Mouse (Mus musculus): ENCODE measurements around the gene Rab1a. TPM values are rescaled to one million over a fixed set of nuclear protein-coding genes. Genes with fewer than 3 reads are reported as not detected.

The Rab1a gene
- total and polyA plus RNA-seq, 2 experiments from 2014 or later = 108 to 312 TPM

DNA sequence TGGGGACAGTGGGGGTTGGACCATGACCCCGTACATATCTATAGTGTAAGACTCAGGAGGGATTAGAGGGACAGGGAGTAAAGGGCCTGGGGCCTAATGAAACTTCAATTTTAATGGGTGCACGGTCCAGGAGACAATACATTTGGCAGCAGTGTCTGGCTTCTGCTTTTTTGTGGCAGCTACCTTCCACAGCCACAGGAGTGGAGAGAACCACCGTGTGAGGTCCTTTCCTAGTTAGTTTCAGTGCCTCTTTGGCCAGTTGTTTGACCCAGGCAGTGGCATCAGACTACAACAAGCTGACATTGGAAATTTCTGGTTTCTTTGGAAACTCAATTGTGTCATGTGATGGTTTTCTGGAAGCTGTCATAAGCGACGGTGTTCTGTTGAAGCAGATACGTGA lies 68.7 kb downstream of the Rab1a start:
- DNase-seq = no peak
- Histone ChIP-seq H3K27ac (ENCODE audit: low read depth, low read length) (no peak overlapping the region), H3K4me2 (ENCODE audit: low read depth) (no peak overlapping the region), H3K4me3 (ENCODE audit: low read depth, low read length) (no peak overlapping the region), H3K27me3 (ENCODE audit: insufficient read depth, low read length) (no peaks in the 10 kb centered on the region), H3K36me3 (ENCODE audit: insufficient read depth) (no peaks in the 10 kb centered on the region), H3K4me1 (ENCODE audit: insufficient read depth) (no peaks in the 10 kb centered on the region), H3K9me3 (ENCODE audit: low read length) (no peaks in the 10 kb centered on the region), H3K9ac (no peak overlapping the region)
- 85% methylated on average over 6 of the region's 6 CpGs for whole genome bisulfite sequencing
- no peak for TF ChIP-seq CTCF (IDR thresholded peaks at IDR 0.05; ENCODE audit: low read depth)
- no peak for ATAC-seq

DNA sequence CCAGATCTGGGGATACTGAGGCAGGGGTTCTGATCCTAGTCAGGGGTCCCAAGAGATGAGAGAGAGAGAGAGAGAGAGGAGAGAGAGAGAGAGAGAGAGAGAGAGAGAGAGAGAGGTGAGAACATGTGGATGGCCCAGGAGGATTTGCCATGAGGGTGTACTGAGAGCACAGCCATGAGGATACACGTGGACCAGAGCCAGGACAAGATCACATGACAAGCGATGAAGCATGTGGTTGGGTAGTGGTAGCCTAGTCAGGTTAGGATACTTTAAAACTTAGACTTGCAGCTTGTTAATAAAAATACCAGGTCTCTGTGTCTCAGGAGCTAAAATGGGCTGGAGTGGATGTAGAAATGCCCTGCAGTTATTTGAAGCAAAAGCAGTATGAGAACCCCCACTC lies 74.7 kb downstream of the Rab1a start:
- Histone ChIP-seq H3K4me1 (ENCODE audit: insufficient read depth) (no peaks in the 10 kb centered on the region), H3K27ac (ENCODE audit: low read depth, low read length) (no peak overlapping the region), H3K9me3 (ENCODE audit: low read length) (no peaks in the 10 kb centered on the region), H3K4me3 (ENCODE audit: low read depth, low read length) (no peak overlapping the region), H3K36me3 (ENCODE audit: insufficient read depth) (no peaks in the 10 kb centered on the region), H3K9ac (no peak overlapping the region), H3K27me3 (ENCODE audit: insufficient read depth, low read length) (no peaks in the 10 kb centered on the region), H3K4me2 (ENCODE audit: low read depth) (no peak overlapping the region)
- DNase-seq (no peak), ATAC-seq (no peak)
- TF ChIP-seq CTCF (IDR thresholded peaks at IDR 0.05; ENCODE audit: low read depth) = no peak
- 78% methylated on average over 2 of the region's 2 CpGs for WGBS

Other genes with a start within 250 kb of the Rab1a start
- 70.9 and 79.5 TPM in 2 replicates for gene Actr2, start 88.5 kb upstream of the Rab1a start, total RNA-seq (2014; rRNA removed)
- gene Actr2, start 88.5 kb upstream of the Rab1a start, polyA plus RNA-seq (2015; fragmentation: Nextera tagmentation; extraction: Ambion mirVana) = 158 and 179 TPM in 2 replicates
- gene Cep68, start 48.0 kb downstream of the Rab1a start, total RNA-seq (2014; rRNA removed) = 41.7 and 43.9 TPM in 2 replicates
- 21.5 and 26.1 TPM in 2 replicates for gene Cep68, start 48.0 kb downstream of the Rab1a start, polyA plus RNA-seq (2015; fragmentation: Nextera tagmentation; extraction: Ambion mirVana)
- gene Slc1a4, start 131.3 kb downstream of the Rab1a start, total RNA-seq (2014; rRNA removed) = 123 and 164 TPM in 2 replicates
- gene Slc1a4, start 131.3 kb downstream of the Rab1a start, polyA plus RNA-seq (2015; fragmentation: Nextera tagmentation; extraction: Ambion mirVana) = 57.4 and 70.1 TPM in 2 replicates